Mouse (Mus musculus) c-Kit-positive CD71-positive TER-119-positive erythroid progenitor cells, embryonic 14.5 days (primary cell): Measurements from ENCODE around the gene Atf6b.

Experiments used
- DNase-seq: peaks from one replicate; pipeline ENCODE4 v3.0.0-alpha.2; 2013; ENCODE audit warnings: low spot score

The Atf6b gene

DNA sequence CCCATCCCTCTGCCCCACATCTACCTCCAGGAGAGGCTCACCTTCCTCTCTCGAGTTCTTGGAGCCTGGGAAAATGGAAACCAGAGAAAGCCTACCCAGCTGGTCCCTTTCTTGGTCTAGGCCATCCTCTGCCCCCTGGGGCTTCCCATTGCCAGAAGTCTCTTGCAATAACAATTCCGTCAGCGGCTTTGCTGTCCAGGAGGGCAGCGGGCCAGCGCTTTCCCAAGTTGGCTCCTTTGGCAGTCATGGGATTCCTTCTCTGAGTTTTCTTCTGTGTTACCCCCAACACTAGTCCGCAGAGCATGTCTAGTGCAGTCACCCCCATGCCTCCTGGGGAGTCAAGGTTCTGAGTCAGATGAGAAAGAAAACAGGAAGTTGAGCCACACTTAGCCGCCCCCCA lies 46.0 kb downstream of the Atf6b start:
- no peak for DNase-seq

DNA sequence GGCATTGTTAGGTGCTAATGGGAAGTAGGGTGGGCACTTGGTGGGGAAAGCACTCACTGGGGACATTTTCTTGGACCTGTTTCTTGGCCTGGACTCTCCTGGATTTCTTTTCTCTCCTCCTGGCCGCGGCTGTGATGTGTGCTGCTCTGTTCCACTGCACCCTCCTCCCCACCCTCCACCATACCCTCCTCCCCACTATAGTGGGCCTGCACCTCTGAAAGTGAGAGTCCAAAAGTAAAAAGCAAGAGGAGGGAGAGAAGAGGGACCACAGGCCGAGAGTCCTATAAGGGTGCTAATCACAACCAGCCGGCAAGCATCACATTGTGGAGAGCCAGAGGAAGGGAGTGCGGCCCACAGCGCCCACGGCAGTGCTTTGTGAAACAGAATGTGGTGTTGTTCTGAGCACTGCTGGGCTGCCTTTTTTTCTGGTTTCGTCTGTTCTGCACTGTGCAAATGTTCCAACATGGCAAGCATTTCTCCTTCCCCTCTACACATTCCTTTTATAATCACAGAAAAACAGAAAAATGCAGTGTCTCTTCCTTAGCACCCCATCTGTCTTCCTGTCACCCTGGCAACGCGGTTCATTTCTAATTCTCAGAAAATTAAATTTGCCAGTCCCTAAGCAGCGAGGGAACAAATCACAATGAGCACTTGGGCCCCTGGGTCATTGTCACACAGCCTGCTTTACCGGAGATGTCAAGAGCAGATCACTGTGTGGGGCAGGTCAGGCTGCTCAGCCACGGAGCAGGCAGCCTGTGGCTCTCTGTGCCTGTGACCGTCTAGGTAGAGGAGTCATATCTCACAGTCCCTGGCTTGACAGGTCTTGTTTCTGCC lies 52.8 kb downstream of the Atf6b start:
- DNase-seq = no peak

DNA sequence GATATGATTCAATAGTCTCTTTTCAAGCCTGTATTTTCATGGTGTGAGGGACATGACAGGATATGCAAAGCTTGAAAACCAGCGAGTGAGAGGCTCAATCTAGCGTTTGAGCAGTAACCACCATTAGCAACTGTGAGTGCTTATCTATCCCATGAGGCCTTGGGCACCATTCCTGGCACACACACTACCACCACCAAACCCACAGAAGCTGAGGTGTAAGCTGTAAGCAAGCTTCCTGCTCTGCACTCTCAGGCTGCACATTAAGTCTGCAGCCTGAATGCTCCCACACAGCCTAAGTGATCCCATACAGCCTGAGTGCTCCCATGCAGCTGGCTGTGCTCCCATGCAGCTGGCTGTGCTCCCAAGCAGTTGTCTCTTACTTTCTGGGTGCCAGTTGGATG lies 53.7 kb downstream of the Atf6b start:
- no peak for DNase-seq
